Mouse (Mus musculus): ENCODE measurements around the gene Cadm2. TPM values are rescaled to one million over a fixed set of nuclear protein-coding genes. Genes with fewer than 3 reads are reported as not detected.

Gene Cadm2
- 100 to 1,000 TPM; 220 to 238 TPM for total RNA-seq (2021)

- DNase-seq, result peak; percentile 97
- intact Hi-C loops (cut with DNase I), result no loop called here
Observed at GRCm38 (mm10) chr16:67620826-67621505, at the start of gene Cadm2. TSS of gene Cadm2 (minus strand) at chr16:67620908.

GRCm38 (mm10) chr16:67646930-67647329 is 26.2 kb upstream of the Cadm2 start:
- DNase-seq, result no peak
- intact Hi-C loops (cut with DNase I), result no loop called here

- DNase-seq, result no peak
- intact Hi-C loops (cut with DNase I), result no loop called here
Observed at GRCm38 (mm10) chr16:67643651-67644050, 22.9 kb upstream of the Cadm2 start.

GRCm38 (mm10) chr16:67619906-67620781 is 564 bp downstream of the Cadm2 start:
- peak; percentile 92 for DNase-seq
- intact Hi-C loops (cut with DNase I), result loop anchor here (10.0 kb wide), 1 partner anchor 525 kb away; no protein-coding TSS in a partner anchor

GRCm38 (mm10) chr16:67619416-67619815 is 1.3 kb downstream of the Cadm2 start:
- intact Hi-C loops (cut with DNase I), result loop anchor here (10.0 kb wide), 1 partner anchor 525 kb away; no protein-coding TSS in a partner anchor
- DNase-seq, result no peak

- intact Hi-C loops (cut with DNase I), result loop anchor here (10.0 kb wide), 1 partner anchor 524 kb away; no protein-coding TSS in a partner anchor
- DNase-seq, result no peak
Observed at GRCm38 (mm10) chr16:67618817-67619216, 1.9 kb downstream of the Cadm2 start.

- intact Hi-C loops (cut with DNase I), result loop anchor here (10.0 kb wide), 1 partner anchor 523 kb away; no protein-coding TSS in a partner anchor
- peak; percentile 56 for DNase-seq
Observed at GRCm38 (mm10) chr16:67617811-67618210, 2.9 kb downstream of the Cadm2 start.

GRCm38 (mm10) chr16:67617256-67617655 is 3.5 kb downstream of the Cadm2 start:
- intact Hi-C loops (cut with DNase I), result loop anchor here (10.0 kb wide), 1 partner anchor 522 kb away; no protein-coding TSS in a partner anchor
- no peak for DNase-seq

GRCm38 (mm10) chr16:67613876-67614275 is 6.8 kb downstream of the Cadm2 start:
- DNase-seq, result peak; percentile 50

GRCm38 (mm10) chr16:67610904-67611681 is 9.6 kb downstream of the Cadm2 start:
- DNase-seq, result no peak
- intact Hi-C loops (cut with DNase I), result loop anchor here (10.0 kb wide), 1 partner anchor 516 kb away; no protein-coding TSS in a partner anchor

More at GRCm38 (mm10) chr16:67613876-67614275, 6.8 kb downstream of the Cadm2 start:
- intact Hi-C loops (cut with DNase I), result loop anchor here (10.0 kb wide), 1 partner anchor 519 kb away; no protein-coding TSS in a partner anchor

- DNase-seq, result no peak
- intact Hi-C loops (cut with DNase I), result no loop called here
Observed at GRCm38 (mm10) chr16:67609116-67609515, 11.6 kb downstream of the Cadm2 start.

GRCm38 (mm10) chr16:67608499-67608898 is 12.2 kb downstream of the Cadm2 start:
- intact Hi-C loops (cut with DNase I), result no loop called here
- no peak for DNase-seq

GRCm38 (mm10) chr16:67605661-67606060 is 15.0 kb downstream of the Cadm2 start:
- intact Hi-C loops (cut with DNase I), result no loop called here
- DNase-seq, result no peak

- no peak for DNase-seq
- intact Hi-C loops (cut with DNase I), result no loop called here
Observed at GRCm38 (mm10) chr16:67599981-67600380, 20.7 kb downstream of the Cadm2 start.

- intact Hi-C loops (cut with DNase I), result no loop called here
- DNase-seq, result peak; percentile 22
Observed at GRCm38 (mm10) chr16:67598841-67599240, 21.9 kb downstream of the Cadm2 start.

GRCm38 (mm10) chr16:67591015-67591414 is 29.7 kb downstream of the Cadm2 start:
- intact Hi-C loops (cut with DNase I), result no loop called here
- no peak for DNase-seq

- intact Hi-C loops (cut with DNase I), result no loop called here
- no peak for DNase-seq
Observed at GRCm38 (mm10) chr16:67578842-67579517, 41.7 kb downstream of the Cadm2 start.

- DNase-seq, result no peak
- intact Hi-C loops (cut with DNase I), result no loop called here
Observed at GRCm38 (mm10) chr16:67575557-67575956, 45.2 kb downstream of the Cadm2 start.

- intact Hi-C loops (cut with DNase I), result no loop called here
- no peak for DNase-seq
Observed at GRCm38 (mm10) chr16:67526992-67527391, 93.7 kb downstream of the Cadm2 start.

- DNase-seq, result no peak
- intact Hi-C loops (cut with DNase I), result no loop called here
Observed at GRCm38 (mm10) chr16:67524878-67525277, 95.8 kb downstream of the Cadm2 start.

Data from left cerebral cortex, postnatal 4 days (tissue).